Comparison of ENCODE assay signal across 21 mouse cellular contexts in genomic region chr5:64274296-64274695, GRCm38 (mm10).
DNase-seq lines count a peak whose midpoint lies in the region; TF ChIP-seq lines count a peak whose summit lies in the region.
"Had no signal": no experiment of that assay in that cellular context is flagged by ENCODE, and none has a peak within 500 bp of the region (broad histone marks: within the 10 kb centered on the region; RNA-seq: fewer than 3 reads in every experiment).

No protein-coding gene starts in this region.

- H3K27me3 ChIP-seq in kidney, adult 2 months (replicated peaks; ENCODE audit: control insufficient read depth, insufficient read depth, low read length): no peaks in the 10 kb centered on the region
- H3K27me3 ChIP-seq: CH12.LX; embryonic facial prominence, embryonic 13.5 days; forebrain, embryonic 12.5 days; forebrain, embryonic 15.5 days; heart, embryonic 13.5 days had no signal

- peaks cover 1% of the 10 kb centered on the region; the same call in 1 of the 2 replicates for H3K36me3 ChIP-seq in kidney, adult 2 months (ENCODE audit: control insufficient read depth, insufficient read depth, low read length)
- H3K36me3 ChIP-seq: forebrain, embryonic 15.5 days had no signal

- peak; percentile 39 for DNase-seq in adrenal gland, adult 2 months
- no peak for DNase-seq in adrenal gland, postnatal 10 days
- peak; percentile 33 for DNase-seq in gastrocnemius, adult 18-20 months (ENCODE audit: low spot score)
- no peak for DNase-seq in gastrocnemius, postnatal 36 days
- peak; percentile 43 for DNase-seq in kidney, adult 2 months
- DNase-seq in kidney, postnatal 14 days: no peak
- DNase-seq in ES-CJ7 (ENCODE audit: low read depth, low spot score): peak; percentile 15
- no peak for DNase-seq in testis, postnatal 10 days (ENCODE audit: low spot score)
- DNase-seq: cerebellum, adult 11-12 months; heart, adult 2 months; kidney, adult 11 months had no signal

- WGBS in kidney, adult 2 months: 37% methylated on average over 9 of the region's 9 CpGs

- no peak for TF ChIP-seq POLR2A in kidney, adult 2 months (IDR thresholded peaks at IDR 0.05; ENCODE audit: low read depth, low read length)

- no peak for TF ChIP-seq CTCF in kidney, adult 2 months (conservative IDR thresholded peaks at IDR 0.05; ENCODE audit: insufficient read depth, insufficient read length, low read depth, low read length)

- intact Hi-C loops in gastrocnemius, postnatal 36 days (cut with DNase I): no loop called here

- H3K4me1 ChIP-seq in kidney, adult 2 months (ENCODE audit: control insufficient read depth, insufficient read depth, low read length): peaks cover 4% of the 10 kb centered on the region; the same call in 1 of the 2 replicates

- no peak overlapping the region for H3K27ac ChIP-seq in kidney, adult 2 months (ENCODE audit: insufficient read depth, low read depth, low read length)
- H3K27ac ChIP-seq: embryonic facial prominence, embryonic 10.5 days; embryonic facial prominence, embryonic 13.5 days; forebrain, embryonic 12.5 days; forebrain, embryonic 15.5 days; heart, adult 2 months; heart, embryonic 10.5 days; heart, embryonic 13.5 days; hindbrain, embryonic 14.5 days; hindbrain, postnatal 0 days had no signal

- no peak overlapping the region for H3K4me3 ChIP-seq in kidney, adult 2 months (ENCODE audit: insufficient read depth, low read depth, low read length)
- H3K4me3 ChIP-seq: embryonic facial prominence, embryonic 10.5 days; embryonic facial prominence, embryonic 13.5 days; erythroblast, embryonic 14.5 days; forebrain, embryonic 12.5 days; forebrain, embryonic 15.5 days; heart, adult 2 months; heart, embryonic 10.5 days; heart, embryonic 13.5 days had no signal

Comparison
In these comparisons a context has a peak if more than half of its experiments do, and no peak if none do; other contexts are left out.
1. DNase-seq: peak in adrenal gland, adult 2 months (single experiment), gastrocnemius, adult 18-20 months (single experiment), kidney, adult 2 months (single experiment) and ES-CJ7 (single experiment); none in adrenal gland, postnatal 10 days (single experiment), gastrocnemius, postnatal 36 days (0 of 2), kidney, postnatal 14 days (single experiment) and testis, postnatal 10 days (single experiment).